Mouse (Mus musculus) v-Abl transformed pro-B cells (cell line): ENCODE measurements around the gene Kdr.

Source experiments
- in situ Hi-C, 2 experiments: fragments of 400-800 bp; cut with MboI; formaldehyde crosslinking; loops; one replicate each; pipeline ENCODE4 v1.15.1; 2025; ENCODE audit not compliant: unreplicated experiment in 2 of 2

The Kdr gene

GRCm38 (mm10) chr5:75921730-75922387 is 56.4 kb downstream of the Kdr start:
- in situ Hi-C loops: no loop called here

- in situ Hi-C loops: no loop called here
Measured at GRCm38 (mm10) chr5:75919601-75920000, 58.7 kb downstream of the Kdr start.

- in situ Hi-C loops: no loop called here
Measured at GRCm38 (mm10) chr5:75918139-75918538, 60.1 kb downstream of the Kdr start.

- in situ Hi-C loops: no loop called here
Measured at GRCm38 (mm10) chr5:75917231-75917630, 61.0 kb downstream of the Kdr start.

- in situ Hi-C loops: no loop called here
Measured at GRCm38 (mm10) chr5:75906102-75906501, 72.2 kb downstream of the Kdr start.

- in situ Hi-C loops: no loop called here
Measured at GRCm38 (mm10) chr5:75900231-75900920, 77.9 kb downstream of the Kdr start.

GRCm38 (mm10) chr5:75895351-75895750 is 82.9 kb downstream of the Kdr start:
- in situ Hi-C loops: no loop called here

- in situ Hi-C loops: no loop called here
Measured at GRCm38 (mm10) chr5:75892956-75893471, 85.2 kb downstream of the Kdr start.
